Mouse (Mus musculus): Measurements from ENCODE around the gene Rpl38. TPM values are rescaled to one million over a fixed set of nuclear protein-coding genes. Genes with fewer than 3 reads are reported as not detected.

Rpl38 gene
- total and polyA plus RNA-seq, 2 experiments from 2014 or later = 578 to 954 TPM

GRCm38 (mm10) chr11:114636292-114636691 is 32.0 kb upstream of the Rpl38 start:
- TF ChIP-seq CTCF (IDR thresholded peaks at IDR 0.05; ENCODE audit: low read depth) = peak; percentile 99
- peak overlapping the region; percentile 40 for H3K4me2 ChIP-seq (ENCODE audit: low read depth, low read length)
- no peak overlapping the region for H3K27ac ChIP-seq
- H3K4me3 ChIP-seq (ENCODE audit: low read length) = no peak overlapping the region
- H3K4me1 ChIP-seq (ENCODE audit: insufficient read depth, low read length) = peaks cover 7% of the 10 kb centered on the region; the same call in 1 of the 2 replicates
- H3K27me3 ChIP-seq (ENCODE audit: insufficient read depth, low read length) = no peaks in the 10 kb centered on the region
- no peaks in the 10 kb centered on the region for H3K36me3 ChIP-seq (ENCODE audit: insufficient read depth, low read length)
- no peaks in the 10 kb centered on the region for H3K9me3 ChIP-seq (ENCODE audit: low read length)
- H3K9ac ChIP-seq (replicated peaks; ENCODE audit: low read length) = no peak overlapping the region
- 0% methylated on average over 6 of the region's 6 CpGs for WGBS
- DNase-seq (ENCODE audit: low spot score) = peak; percentile 95
- peak; percentile 74 for ATAC-seq

DNA sequence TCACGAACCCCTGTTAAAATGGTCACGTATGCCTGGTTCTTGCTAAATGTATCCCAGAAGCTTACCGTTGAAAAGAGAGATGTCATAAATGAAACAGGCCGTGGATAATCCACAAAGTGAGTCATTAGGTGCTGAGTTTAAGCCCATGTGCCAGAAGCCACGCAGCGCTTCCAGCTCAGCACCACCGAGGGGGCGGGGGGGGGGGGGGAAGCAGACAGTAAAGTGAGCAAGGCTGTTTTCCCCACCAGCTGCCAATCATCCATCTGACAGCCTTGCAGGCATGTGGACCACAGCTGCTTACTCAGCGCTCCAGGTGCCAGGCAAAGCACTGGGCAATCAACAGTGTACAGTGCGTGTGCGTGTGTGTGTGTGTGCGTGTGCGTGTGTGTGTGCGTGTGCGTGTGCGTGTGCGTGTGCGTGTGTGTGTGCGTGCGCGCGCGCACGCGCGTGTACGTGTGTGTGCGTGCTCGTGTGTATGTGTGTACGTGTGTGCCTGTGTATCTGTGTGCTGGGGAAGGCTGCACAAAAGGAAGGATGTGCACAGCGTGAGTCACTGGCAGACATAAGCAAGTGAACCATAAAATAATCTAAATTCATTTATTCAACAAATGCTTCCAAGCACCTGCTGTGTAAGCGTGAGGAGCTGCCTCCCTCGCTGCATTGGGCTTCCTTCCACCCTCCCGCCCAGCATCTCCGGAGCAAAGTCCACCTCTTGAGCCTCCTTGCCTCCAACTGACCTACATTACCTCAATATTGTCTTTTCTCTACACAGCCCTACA is 31.4 kb upstream of the Rpl38 start:
- Histone ChIP-seq H3K4me2 (ENCODE audit: low read depth, low read length) (peak overlapping the region; percentile 40), H3K4me3 (ENCODE audit: low read length) (no peak overlapping the region), H3K4me1 (ENCODE audit: insufficient read depth, low read length) (peaks cover 7% of the 10 kb centered on the region; the same call in 1 of the 2 replicates), H3K27me3 (ENCODE audit: insufficient read depth, low read length) (no peaks in the 10 kb centered on the region), H3K9ac (replicated peaks; ENCODE audit: low read length) (no peak overlapping the region), H3K9me3 (ENCODE audit: low read length) (no peaks in the 10 kb centered on the region), H3K36me3 (ENCODE audit: insufficient read depth, low read length) (no peaks in the 10 kb centered on the region), H3K27ac (no peak overlapping the region)
- ATAC-seq (peak; percentile 61), DNase-seq (ENCODE audit: low spot score) (peak; percentile 44)
- 45% methylated on average over 34 of the region's 35 CpGs for WGBS
- no peak for TF ChIP-seq CTCF (IDR thresholded peaks at IDR 0.05; ENCODE audit: low read depth)

GRCm38 (mm10) chr11:114638647-114639290 is 29.6 kb upstream of the Rpl38 start:
- TF ChIP-seq CTCF (IDR thresholded peaks at IDR 0.05; ENCODE audit: low read depth) = no peak
- no peak overlapping the region for H3K4me3 ChIP-seq (ENCODE audit: low read length)
- H3K36me3 ChIP-seq (ENCODE audit: insufficient read depth, low read length) = no peaks in the 10 kb centered on the region
- H3K9me3 ChIP-seq (ENCODE audit: low read length) = no peaks in the 10 kb centered on the region
- H3K27ac ChIP-seq = no peak overlapping the region
- peaks cover 7% of the 10 kb centered on the region; the same call in 1 of the 2 replicates for H3K4me1 ChIP-seq (ENCODE audit: insufficient read depth, low read length)
- WGBS = 66% methylated on average over 10 of the region's 10 CpGs
- ATAC-seq (no peak), DNase-seq (ENCODE audit: low spot score) (no peak)
- no peaks in the 10 kb centered on the region for H3K27me3 ChIP-seq (ENCODE audit: insufficient read depth, low read length)
- H3K4me2 ChIP-seq (ENCODE audit: low read depth, low read length) = no peak overlapping the region
- H3K9ac ChIP-seq (replicated peaks; ENCODE audit: low read length) = no peak overlapping the region

- peak; percentile 22; the same call in 1 of the 2 replicates for ATAC-seq
- Histone ChIP-seq H3K4me2 (ENCODE audit: low read depth, low read length) (no peak overlapping the region), H3K9ac (replicated peaks; ENCODE audit: low read length) (no peak overlapping the region), H3K4me3 (ENCODE audit: low read length) (no peak overlapping the region), H3K27me3 (ENCODE audit: insufficient read depth, low read length) (no peaks in the 10 kb centered on the region), H3K36me3 (ENCODE audit: insufficient read depth, low read length) (no peaks in the 10 kb centered on the region), H3K4me1 (ENCODE audit: insufficient read depth, low read length) (peaks cover 7% of the 10 kb centered on the region; the same call in 1 of the 2 replicates), H3K27ac (no peak overlapping the region), H3K9me3 (ENCODE audit: low read length) (no peaks in the 10 kb centered on the region)
- whole genome bisulfite sequencing = 14% methylated on average over 19 of the region's 19 CpGs
- no peak for DNase-seq (ENCODE audit: low spot score)
- TF ChIP-seq CTCF (IDR thresholded peaks at IDR 0.05; ENCODE audit: low read depth) = peak; percentile 33; the same call in 1 of the 2 replicates
These were observed 28.6 kb upstream of the Rpl38 start for GRCm38 (mm10) chr11:114639681-114640103.

GRCm38 (mm10) chr11:114640658-114641057 is 27.7 kb upstream of the Rpl38 start:
- DNase-seq (ENCODE audit: low spot score) (no peak), ATAC-seq (no peak)
- Histone ChIP-seq H3K9ac (replicated peaks; ENCODE audit: low read length) (no peak overlapping the region), H3K9me3 (ENCODE audit: low read length) (no peaks in the 10 kb centered on the region), H3K36me3 (ENCODE audit: insufficient read depth, low read length) (no peaks in the 10 kb centered on the region), H3K27me3 (ENCODE audit: insufficient read depth, low read length) (no peaks in the 10 kb centered on the region), H3K27ac (no peak overlapping the region), H3K4me3 (ENCODE audit: low read length) (no peak overlapping the region), H3K4me1 (ENCODE audit: insufficient read depth, low read length) (peaks cover 7% of the 10 kb centered on the region; the same call in 1 of the 2 replicates), H3K4me2 (ENCODE audit: low read depth, low read length) (no peak overlapping the region)
- WGBS = 42% methylated on average over 6 of the region's 6 CpGs
- no peak for TF ChIP-seq CTCF (IDR thresholded peaks at IDR 0.05; ENCODE audit: low read depth)

DNA sequence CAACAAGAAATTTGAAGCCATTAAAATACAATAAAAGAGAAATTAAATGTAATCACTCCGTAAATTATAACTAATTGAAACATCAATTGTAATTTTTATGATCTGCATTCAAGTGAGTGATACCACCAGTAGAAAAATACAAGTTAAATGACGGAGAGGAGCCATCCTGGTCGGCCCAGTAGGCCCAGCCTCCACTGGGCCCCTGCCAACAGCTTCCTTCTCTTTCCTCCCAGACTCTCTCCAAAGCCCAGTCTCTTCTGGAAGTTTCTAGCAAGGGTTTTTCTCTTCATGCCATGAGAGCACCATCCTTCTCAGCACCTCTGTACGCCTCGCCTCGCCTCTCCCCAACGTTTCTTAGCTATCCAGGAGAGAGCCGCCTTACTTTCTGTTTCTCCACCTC is 27.2 kb upstream of the Rpl38 start:
- TF ChIP-seq CTCF (IDR thresholded peaks at IDR 0.05; ENCODE audit: low read depth) = no peak
- WGBS = 80% methylated on average over 8 of the region's 8 CpGs
- Histone ChIP-seq H3K27me3 (ENCODE audit: insufficient read depth, low read length) (no peaks in the 10 kb centered on the region), H3K9ac (replicated peaks; ENCODE audit: low read length) (no peak overlapping the region), H3K9me3 (ENCODE audit: low read length) (no peaks in the 10 kb centered on the region), H3K36me3 (ENCODE audit: insufficient read depth, low read length) (no peaks in the 10 kb centered on the region), H3K27ac (no peak overlapping the region), H3K4me1 (ENCODE audit: insufficient read depth, low read length) (peaks cover 7% of the 10 kb centered on the region; the same call in 1 of the 2 replicates), H3K4me3 (ENCODE audit: low read length) (no peak overlapping the region), H3K4me2 (ENCODE audit: low read depth, low read length) (no peak overlapping the region)
- ATAC-seq (no peak), DNase-seq (ENCODE audit: low spot score) (no peak)

All from hindbrain, postnatal 0 days (tissue).